Mouse (Mus musculus) lung, adult 2 months (tissue): ENCODE data around the gene Gdf11.

Experiments used
- CTCF ChIP-seq: fragments of 200-500 bp; IDR thresholded peaks from 2 replicates; pipeline ENCODE4 v1.5.1; 2011; ENCODE audit warnings: mild to moderate bottlenecking, low read length, control low read depth; ENCODE audit not compliant: insufficient read depth
- POLR2A ChIP-seq: fragments of 200-500 bp; IDR thresholded peaks from 2 replicates; pipeline ENCODE4 v1.6.1; 2011; ENCODE audit warnings: low read depth, mild to moderate bottlenecking, control low read depth, low read length, borderline replicate concordance; ENCODE audit errors: extremely low read depth

DNA sequence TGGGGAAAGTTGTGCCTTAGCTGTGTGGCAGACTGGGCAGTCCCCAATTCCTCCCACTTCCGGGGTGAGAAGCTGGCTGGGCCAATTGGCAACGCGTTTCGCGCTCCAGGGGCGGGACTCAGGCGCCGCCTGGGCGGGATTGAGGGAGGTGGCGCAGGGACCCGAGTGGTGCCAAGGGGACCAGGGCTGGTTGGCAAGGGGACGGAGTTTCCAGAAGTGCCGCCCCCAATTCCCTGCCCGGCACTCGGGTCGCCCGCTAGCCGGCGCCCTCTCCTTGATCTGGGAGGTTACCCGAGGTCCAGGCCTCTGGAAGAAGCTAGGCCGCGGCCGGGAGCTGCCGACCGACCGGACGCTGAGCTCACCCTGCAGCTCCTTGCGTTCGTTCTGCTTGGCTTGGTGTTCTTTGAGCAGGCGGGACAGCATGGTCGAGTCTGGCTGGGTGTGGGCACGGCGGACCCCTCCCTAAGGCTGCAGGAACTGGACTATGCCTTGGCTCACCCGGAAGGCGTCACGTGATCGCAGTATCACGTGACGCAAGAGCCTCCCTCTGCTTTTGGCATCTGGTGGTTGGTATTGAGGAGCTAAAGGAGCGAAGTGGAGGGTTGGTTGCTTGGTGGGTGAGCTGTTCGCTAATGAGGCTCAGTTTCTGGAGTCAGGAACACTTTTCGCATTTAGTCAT, 31.6 kb upstream of the Gdf11 start:
- no peak for TF ChIP-seq CTCF
- TF ChIP-seq POLR2A = peak; percentile 84; the same call in 1 of the 2 replicates
